Mouse (Mus musculus): ENCODE results near the gene Maco1. TPM values are rescaled to one million over a fixed set of nuclear protein-coding genes. Genes with fewer than 3 reads are reported as not detected.
"Not testable (repeated sequence)": the region's sequence is repeated elsewhere in the genome, so short reads cannot be mapped to it uniquely, and the experiment has no call there.

The Maco1 gene
- polyA plus RNA-seq, 1 experiment from 2014 or later, result 42.6 TPM

DNA sequence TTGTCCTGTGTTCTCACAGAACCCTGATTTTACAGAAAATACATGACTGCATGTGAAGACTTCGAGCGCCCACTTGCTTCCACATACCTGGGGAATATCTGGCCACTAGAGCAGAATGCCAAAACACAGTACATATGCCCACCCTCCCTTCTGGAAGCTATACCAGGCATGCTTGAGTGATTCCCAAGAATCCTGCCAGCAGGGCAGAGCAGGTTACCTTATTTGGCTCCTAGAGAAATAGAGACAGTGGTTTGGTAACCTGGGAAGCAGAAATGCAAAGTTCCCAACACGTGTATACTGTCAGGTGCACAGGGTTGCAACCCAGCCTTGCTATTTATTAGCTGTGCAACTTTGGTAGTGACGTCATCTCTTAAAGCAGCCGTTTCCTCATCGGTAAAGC lies 8.7 kb upstream of the Maco1 start:
- no peak for DNase-seq (ENCODE audit: low spot score)

DNA sequence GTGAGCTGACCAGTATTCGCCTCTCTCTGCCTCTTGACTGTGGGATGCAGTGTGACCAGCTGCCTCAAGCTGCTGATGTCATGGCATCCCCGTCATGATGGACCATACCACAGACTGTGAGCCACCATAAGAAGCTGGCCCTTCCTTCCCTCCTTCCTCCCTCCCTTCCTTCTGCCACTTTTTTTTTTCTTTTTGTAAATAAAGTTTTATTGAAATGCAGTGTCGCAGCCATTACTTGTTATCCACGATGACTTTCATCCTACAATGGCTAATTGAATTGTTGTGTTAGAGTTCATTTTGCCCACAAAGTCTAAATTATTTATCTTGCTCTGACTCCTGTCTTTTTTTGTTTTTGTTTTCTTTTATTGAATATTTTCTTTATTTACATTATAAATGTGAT lies 5.3 kb upstream of the Maco1 start:
- DNase-seq (ENCODE audit: low spot score), result no peak

DNA sequence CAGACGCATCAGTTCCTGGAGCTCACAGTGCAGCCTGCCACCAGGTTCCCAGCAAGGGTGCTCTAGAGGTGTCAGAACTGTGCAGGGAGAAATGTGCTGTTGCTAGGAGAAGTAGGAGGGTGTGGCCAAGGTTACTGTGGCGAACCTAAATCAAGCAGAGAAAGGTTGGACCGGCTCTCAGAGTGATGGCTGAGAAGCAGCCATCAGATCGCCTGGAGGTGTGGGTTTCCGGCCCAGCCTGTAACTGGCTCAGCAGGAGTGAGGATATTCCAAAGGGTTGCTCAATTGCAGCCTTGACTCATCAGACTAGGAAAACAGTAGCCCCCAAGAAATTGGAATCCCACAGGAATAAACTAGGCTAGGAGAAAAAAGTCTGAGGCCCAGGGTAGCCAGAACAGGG lies 3.4 kb upstream of the Maco1 start:
- no peak for DNase-seq (ENCODE audit: low spot score)

DNA sequence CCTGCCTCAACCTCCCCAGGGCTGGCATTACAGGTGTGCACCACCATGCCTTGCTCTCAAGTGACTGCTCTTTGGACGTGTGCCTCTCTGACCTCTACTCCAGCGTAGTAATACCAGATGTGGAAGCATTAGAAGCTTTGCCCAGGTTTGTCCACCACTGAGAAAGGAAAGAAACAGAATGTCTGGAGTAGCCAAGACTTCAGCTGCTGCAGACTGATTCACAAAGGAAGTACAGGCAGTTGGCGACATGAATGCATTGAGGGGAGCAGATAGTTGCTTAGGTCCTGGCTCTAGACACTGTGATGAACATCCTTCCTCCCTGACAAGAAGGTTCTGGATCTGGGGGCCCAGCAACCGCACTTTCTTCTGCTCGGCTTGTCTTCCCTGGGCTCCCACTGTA lies 2.9 kb upstream of the Maco1 start:
- DNase-seq (ENCODE audit: low spot score), result no peak

DNA sequence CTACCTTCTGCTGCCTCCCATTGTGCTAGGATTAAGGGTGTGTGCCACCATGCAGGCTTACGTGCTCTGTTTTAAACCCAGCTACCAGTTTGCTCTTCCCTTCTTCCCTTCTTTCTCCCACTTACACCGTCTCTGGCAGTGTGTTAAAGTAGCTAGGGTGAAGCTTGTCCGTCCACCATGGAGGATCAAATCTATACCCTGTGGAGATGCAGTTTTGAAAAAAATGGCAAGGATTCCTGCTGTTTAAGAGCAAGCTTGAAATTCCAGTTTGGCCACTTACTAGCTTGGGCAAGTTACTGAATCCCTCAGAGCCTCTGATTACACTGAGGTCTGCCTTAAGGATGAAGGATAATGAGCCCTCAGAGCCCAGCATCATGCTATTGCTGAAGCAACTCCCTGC lies 2.2 kb upstream of the Maco1 start:
- DNase-seq (ENCODE audit: low spot score), result no peak

DNA sequence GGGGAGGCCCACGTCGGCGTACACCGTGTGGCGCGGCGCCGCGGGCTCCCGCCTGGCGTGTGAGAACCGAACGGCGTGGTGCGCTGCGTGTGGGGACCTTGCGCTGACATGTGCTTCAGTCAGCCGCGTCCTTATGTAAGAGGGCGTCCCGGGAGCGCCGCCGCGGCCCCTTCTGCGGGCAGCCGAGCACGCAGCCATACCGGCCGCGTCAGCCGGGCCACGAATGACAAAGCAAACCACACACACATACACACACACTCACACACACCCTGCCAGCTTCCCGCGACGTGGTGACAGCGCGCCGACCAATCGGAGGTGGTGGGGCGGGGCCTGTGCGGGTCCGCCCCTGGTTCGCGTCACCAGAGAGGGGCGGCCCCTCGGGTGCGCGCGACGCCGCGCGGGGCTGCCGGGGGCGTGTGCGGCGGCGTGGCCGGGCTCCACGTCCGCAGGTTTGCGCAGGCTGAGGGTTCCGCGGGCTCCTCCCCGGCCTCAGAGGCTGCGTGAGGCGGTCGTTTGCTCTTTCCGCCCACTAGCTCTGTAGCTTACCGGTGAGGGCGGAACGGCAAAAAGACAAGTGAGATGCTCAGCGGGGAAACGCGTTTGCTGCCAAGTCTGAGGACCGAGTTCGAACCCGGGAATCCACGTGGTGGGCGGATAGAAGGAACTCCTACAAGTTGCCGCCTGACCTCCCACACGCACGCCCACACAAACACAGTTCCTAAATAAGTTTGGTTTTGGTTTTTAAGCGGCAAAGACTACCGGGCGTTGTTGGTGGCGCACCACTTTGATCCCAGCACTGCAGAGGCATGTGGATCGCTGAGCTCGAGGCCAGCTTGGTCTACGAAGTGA lies 716 bp upstream of the Maco1 start:
- DNase-seq (ENCODE audit: low spot score), result peak; percentile 92

DNA sequence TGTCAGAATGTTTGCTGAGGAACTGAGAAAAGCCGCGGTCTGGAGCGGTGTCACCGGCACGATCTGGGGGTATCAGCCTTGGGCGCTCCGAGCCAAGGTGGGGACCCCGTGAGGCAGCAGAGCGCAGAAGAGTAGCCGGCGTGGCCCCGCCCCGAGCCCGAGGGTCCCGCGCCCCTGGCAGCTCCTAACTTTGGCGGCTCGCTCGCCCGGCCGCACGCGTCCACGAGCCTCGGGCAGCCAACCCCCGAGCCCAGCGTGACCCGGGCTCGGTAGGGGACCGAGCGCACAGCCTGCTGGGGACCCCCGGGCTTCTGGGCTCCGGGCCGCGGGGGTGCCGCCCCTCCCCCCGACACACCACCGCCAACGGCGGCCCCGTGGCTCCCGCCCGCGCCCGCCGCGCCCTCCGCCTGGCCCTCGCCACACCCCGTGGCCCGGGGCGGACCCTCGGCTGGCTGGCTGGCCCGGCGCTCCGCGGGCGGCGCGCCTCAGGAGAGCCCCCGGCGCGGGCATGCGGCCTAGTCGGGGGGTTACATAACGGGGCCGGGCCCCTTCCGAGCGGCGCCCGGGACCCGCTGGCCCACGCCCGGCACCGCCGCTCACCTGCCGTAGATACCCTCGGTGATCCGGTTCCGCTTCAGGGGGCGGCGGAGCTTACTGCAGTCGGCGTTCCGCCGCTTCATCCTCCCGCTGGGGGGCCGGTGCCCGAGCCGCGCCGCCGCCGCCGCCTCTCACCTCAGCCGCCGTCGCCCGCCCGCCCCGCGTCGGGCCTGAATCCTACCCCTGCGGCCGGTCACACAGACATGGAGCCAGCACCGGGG lies 498 bp downstream of the Maco1 start:
- DNase-seq (ENCODE audit: low spot score), result peak; percentile 42

DNA sequence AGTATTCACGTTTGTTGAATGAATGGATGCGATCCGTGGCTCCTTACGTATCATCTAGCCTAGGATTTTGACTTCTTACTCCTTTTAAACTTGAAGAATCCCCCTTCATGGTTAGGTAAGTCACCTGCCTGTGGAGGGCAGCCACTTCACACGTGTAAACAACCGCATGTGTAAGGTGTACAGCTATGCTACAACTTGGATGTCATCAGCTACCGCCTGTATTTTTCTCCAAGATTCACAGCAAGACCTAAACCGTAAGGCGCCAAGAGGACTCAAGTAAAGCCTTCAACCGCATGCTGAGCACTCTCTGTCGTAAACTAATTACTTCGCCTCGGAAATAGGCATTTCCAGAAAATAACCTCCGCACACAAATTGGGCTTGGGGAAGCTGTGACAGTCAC lies 1.3 kb downstream of the Maco1 start:
- DNase-seq (ENCODE audit: low spot score), result no peak

DNA sequence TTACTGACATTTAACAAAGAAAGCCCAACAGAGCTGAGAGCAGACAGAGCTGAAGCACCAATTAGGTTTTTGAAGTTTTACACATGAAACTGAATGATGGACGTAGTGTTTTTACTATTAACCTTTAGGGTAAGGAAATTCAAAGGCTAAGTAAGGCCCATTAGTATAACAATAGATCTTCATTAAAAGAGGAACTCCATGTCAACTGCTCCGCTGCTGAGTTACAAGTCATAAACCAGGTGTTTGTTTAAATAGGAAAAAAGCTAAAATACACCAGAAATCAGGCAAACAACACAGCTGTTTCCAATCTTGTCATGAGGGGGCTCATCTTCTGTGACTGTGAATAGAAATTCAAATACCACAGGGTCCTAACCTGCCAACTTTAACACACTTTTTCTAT lies 1.9 kb downstream of the Maco1 start:
- DNase-seq (ENCODE audit: low spot score), result no peak

DNA sequence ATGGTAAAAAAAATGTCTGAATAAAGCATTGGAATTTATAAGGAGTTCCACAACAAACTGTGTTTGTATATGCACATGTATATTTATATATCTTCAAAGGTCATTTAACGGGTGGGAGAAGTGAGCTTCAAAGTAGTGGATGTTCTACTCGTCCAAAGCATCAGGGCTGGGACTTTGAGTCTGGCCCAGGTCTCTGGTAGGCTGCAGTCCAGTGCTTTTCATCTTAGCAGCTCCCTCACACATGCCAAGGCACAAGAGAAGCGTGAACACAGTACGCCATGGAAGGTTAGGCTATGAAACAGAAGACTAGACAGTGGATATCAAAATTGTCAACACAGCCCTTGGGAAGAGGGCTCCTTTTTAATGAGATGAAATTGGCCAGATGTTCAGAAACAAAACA lies 2.6 kb downstream of the Maco1 start:
- DNase-seq (ENCODE audit: low spot score), result no peak

DNA sequence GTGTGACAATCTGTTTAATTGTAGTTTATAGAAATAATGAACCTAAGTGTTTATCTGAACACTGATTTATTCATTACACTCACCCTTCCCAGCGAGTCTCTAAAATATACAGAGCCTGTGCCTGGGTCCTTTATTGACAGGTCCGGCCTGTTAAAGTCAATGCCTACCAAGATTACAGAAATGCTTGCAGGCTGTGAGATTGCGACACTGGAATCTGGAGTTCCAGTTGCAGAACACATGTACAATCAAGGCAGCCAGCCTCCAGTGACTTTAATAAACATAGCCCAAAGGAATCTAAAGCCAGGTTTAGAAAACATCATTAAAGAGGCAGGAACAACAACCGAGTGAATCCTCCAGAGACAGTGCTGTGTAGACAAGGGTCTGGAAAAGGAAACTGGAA lies 5.6 kb downstream of the Maco1 start:
- DNase-seq (ENCODE audit: low spot score), result no peak

DNA sequence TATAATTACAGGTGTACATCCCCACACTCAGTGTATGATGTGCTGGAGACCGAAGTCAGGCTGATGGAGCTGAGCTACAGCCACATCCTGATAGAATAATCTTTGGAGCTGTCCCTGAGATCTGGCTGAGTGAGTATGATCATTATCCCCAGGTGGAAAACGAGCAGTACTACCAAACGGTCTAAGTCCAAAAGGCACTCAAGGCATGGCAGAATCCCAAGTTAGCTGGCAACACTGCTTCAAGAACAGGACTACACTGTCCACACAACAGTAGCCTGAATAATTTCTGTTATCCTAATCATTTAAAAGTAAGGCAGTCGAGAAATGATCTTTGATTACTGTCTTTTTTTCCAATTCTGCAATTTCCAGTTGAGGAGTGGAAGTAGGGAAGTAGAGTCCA lies 9.6 kb downstream of the Maco1 start:
- DNase-seq (ENCODE audit: low spot score), result no peak

DNA sequence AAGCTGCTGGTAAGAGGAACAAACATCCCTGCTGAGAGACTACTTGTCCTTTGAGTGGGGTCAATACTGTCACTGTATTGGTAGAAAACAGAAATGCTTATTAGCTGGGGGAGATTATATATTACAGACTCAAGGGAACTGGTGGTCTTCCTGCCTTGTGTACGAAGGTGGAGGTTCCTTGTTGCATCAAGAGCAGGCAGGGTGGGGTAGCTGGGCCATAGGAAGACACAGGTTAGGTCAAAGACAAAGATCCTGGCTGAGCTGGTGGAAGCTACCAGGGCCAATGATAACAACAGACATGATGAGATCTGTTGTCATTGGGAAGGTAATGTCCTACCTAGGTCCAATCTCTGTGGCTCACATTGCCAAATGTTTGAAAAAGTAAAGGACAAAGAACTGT lies 12.9 kb downstream of the Maco1 start:
- DNase-seq (ENCODE audit: low spot score), result no peak

DNA sequence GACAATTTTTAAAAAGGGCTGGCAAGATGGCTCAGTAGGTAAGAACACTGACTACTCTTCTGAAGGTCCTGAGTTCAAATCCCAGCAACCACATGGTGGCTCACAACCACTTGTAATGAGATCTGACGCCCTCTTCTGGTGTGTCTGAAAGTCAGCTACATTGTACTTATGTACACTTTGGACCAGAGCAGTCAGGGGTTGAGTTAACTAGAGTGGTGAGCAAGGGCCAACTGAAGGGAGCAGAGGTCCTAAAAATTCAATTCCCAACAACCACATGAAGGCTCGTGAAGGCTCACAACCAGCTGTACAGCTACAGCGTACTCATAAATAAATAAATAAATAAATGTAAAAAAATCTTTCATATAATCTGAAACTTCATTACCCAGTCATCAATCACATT lies 14.4 kb downstream of the Maco1 start:
- DNase-seq (ENCODE audit: low spot score), result not testable (repeated sequence)

DNA sequence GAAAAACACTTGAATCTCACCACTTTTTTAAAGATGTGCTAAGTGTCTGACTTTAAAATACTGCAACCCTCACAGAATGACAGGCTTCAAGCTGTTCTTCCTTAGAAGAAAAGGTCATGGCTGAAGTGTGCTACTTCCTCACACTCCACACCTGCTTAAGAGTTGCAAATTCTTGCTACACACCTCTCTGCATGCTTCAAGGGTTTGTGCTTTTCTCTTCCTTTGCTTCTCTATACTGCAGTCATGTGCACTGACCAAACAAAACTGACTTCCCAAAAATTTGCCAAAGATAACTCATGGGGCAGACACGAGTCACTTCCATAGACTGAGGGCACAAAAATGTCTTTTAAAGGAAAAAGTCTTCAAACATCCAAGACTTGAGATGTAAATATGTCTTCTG lies 14.9 kb downstream of the Maco1 start:
- DNase-seq (ENCODE audit: low spot score), result no peak

DNA sequence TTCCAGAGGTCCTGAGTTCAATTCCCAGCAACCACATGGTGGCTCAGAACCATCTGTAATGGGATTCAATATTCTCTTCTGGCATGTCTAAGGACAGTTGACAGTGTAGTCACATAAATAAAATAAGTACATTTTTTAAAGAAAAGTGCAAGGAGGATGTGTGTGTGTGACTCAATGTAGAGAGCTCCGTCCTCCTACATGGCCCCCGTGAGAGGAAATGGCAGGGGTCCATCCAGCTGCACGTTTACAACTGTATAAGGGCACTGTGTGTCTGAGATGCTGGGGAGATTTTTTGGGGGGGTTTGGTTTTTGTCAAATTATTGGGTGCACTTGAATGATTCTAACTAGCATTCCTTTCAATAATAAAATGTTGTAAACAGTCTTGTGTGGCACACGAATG lies 17.7 kb downstream of the Maco1 start:
- DNase-seq (ENCODE audit: low spot score), result no peak

DNA sequence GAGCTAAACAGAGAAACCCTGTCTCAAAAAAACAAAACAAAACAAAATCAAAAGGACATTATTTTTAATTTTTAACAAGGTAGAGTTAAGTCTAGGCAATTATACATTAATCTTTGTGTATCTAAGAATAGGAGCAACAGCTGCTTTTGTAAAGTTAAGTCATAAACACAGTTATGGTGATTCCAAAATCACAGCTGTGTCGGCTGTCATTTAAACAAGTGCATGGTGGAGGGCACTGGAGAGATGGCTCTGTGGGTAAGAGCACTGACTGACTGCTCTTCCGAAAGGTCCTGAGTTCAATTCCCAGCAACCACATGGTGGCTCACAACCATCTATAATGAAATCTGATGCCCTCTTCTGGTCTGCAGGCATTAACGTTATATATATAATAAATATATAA lies 21.2 kb downstream of the Maco1 start:
- no peak for DNase-seq (ENCODE audit: low spot score)

DNA sequence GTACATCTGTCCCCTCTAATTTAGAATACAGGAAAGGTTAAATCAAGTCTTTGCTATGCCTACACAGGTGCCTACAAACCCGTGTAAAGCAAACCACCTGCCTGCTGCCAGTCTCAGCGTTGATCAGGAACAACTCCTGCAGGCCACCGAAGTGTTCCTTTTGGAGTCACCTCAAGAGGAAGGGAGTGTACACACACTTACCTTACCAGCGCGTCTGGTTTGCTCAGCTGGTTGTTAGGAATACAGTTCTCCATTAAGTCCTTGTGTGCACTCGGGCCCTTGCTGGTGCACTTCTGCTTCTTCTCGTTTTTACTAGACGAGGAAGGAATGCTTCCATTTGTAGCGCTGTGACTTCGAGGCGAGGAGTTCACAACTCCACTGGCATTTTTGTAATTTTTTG lies 25.3 kb downstream of the Maco1 start:
- no peak for DNase-seq (ENCODE audit: low spot score)

DNA sequence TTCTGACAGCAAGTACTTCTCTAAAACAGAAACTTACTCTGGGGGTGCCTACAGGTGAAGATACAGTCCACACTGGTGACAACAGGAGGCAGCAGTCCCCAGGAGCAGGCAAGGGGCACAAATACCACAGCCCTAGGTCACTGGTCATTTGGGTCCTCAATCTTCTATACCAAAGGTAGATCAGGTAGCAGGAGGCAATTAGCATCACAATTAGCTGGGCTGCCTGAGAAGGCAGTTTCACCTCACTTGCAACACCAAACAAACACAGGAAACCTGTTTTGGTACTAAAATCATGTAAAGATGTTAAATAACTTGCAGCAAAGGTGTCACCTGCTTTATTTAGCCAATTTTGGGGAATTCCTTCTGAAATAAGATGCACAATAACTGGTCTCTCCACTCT lies 26.8 kb downstream of the Maco1 start:
- DNase-seq (ENCODE audit: low spot score), result no peak

DNA sequence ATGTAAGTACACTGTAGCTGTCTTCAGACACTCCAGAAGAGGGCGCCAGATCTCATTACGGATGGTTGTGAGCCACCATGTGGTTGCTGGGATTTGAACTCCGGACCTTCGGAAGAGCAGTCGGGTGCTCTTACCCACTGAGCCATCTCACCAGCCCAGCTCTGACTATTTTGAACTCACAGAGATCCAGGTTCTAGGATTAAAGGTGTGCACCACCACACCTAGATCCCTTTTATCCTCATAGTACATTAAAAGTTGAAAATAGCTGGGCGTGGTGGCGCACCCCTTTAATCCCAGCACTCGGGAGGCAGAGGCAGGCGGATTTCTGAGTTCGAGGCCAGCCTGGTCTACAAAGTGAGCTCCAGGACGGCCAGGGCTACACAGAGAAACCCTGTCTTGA lies 27.3 kb downstream of the Maco1 start:
- DNase-seq (ENCODE audit: low spot score), result not testable (repeated sequence)

DNA sequence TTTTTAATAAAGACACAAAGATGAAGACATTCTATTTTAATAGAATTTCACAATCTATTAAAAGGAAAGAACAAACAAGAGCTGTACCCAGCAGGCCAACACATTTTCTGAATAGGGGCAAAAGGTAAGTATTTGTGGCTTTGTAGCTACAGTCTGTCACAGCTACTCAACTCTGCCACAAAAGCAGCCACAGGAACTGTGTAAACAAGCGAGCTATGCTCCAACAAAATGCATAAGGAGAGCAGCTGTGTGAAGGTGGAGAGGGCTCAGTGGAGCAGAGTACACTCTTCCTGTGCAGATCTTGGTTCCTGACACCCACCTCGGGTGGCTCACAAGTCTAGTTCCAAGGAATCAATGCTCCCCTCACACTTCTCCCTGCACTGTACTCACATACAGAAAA lies 29.6 kb downstream of the Maco1 start:
- DNase-seq (ENCODE audit: low spot score), result no peak

DNA sequence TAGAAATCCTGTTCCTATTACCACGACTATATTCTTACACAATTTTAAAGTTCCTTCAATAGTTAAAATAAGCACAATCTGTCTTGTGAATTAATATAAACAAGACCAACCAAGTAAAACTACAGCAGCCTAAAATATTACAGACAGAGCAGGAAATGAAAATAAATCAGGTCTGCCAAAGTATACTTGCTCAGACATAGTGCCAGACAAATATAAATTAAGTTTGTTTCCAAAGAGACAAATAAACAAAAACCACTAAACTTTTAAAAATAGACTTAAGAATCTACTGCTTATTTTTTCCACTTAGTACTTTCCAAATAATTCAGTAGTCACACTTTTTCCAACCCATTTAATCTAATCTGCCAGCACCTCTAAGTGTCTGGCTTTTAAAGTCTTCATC lies 32.1 kb downstream of the Maco1 start:
- no peak for DNase-seq (ENCODE audit: low spot score)

DNA sequence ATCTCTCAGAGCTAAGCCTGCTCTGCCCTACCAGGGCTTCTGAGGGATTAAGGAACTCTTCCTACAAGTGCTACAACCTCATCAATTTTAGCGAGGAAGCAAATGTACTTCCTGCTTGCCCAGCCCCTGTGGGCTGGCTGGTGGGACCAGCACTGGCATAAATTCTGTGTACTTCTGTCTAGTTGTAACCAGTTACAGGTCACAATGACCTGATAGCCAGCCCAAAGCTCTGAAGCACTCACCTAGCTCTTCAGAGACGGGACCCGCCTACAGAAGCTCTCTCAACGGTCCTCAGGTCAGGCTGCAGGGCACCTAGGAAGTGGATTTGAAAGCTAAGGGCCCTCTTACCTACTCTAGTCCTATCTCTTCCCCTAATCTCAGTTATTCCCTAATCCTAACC lies 35.4 kb downstream of the Maco1 start:
- DNase-seq (ENCODE audit: low spot score), result no peak
